Mouse (Mus musculus) limb, embryonic 13.5 days (tissue): ENCODE data around the gene Exosc9. TPM values are rescaled to one million over a fixed set of nuclear protein-coding genes. Genes with fewer than 3 reads are reported as not detected.
"Not testable (repeated sequence)": the region's sequence is repeated elsewhere in the genome, so short reads cannot be mapped to it uniquely, and the experiment has no call there.

Experiments
- ATAC-seq: fragments of 200-750 bp; cut with Nextera tagmentation; 2 replicates; pipeline ENCODE4 v1.8.0; 2017; ENCODE audit warnings: low read depth, moderate number of reproducible peaks, moderate TSS enrichment; ENCODE audit not compliant: low FRiP score
- H3K27ac ChIP-seq: fragments of 300-500 bp; sonication (generic); 2 replicates; pipeline ENCODE4 v1.5.1; 2015; ENCODE audit warnings: inconsistent platforms, mild to moderate bottlenecking, moderate library complexity
- H3K27me3 ChIP-seq: fragments of 300-500 bp; sonication (generic); 2 replicates; pipeline ENCODE4 v1.6.1; 2015; ENCODE audit warnings: mild to moderate bottlenecking, inconsistent platforms
- H3K36me3 ChIP-seq: fragments of 300-500 bp; sonication (generic); 2 replicates; pipeline ENCODE4 v1.6.1; 2015; ENCODE audit warnings: inconsistent platforms, mild to moderate bottlenecking, moderate library complexity
- H3K4me1 ChIP-seq: fragments of 300-500 bp; sonication (generic); 2 replicates; pipeline ENCODE4 v1.6.1; 2015; ENCODE audit warnings: inconsistent platforms
- H3K4me2 ChIP-seq: fragments of 300-500 bp; sonication (generic); replicated peaks from 2 replicates; pipeline ENCODE4 v1.6.1; 2015; ENCODE audit warnings: inconsistent platforms, mild to moderate bottlenecking, moderate library complexity
- H3K4me3 ChIP-seq: fragments of 300-500 bp; sonication (generic); 2 replicates; pipeline ENCODE4 v1.5.1; 2015; ENCODE audit warnings: moderate library complexity, mild to moderate bottlenecking, inconsistent platforms
- H3K9ac ChIP-seq: fragments of 300-500 bp; sonication (generic); 2 replicates; pipeline ENCODE4 v1.6.1; 2015; ENCODE audit warnings: mild to moderate bottlenecking, inconsistent platforms
- H3K9me3 ChIP-seq: fragments of 300-500 bp; sonication (generic); 2 replicates; pipeline ENCODE4 v1.6.1; 2016; ENCODE audit warnings: inconsistent platforms
- WGBS: fragments of 180-500 bp; shearing (Covaris S2); methylation state at CpG from one replicate; pipeline ENCODE4 v1.1.7; 2015; 5-methylcytosine and 5-hydroxymethylcytosine counted together
- polyA plus RNA-seq: library from polyadenylated mRNA; unstranded; fragments of >200 nt; fragmentation: Nextera tagmentation; extraction: Ambion mirVana; gene quantifications from 2 replicates; pipeline ENCODE4 v1.2.1, GENCODE M21; 2015

The Exosc9 gene
- polyA plus RNA-seq, 1 experiment from 2014 or later = 69.9 TPM

DNA sequence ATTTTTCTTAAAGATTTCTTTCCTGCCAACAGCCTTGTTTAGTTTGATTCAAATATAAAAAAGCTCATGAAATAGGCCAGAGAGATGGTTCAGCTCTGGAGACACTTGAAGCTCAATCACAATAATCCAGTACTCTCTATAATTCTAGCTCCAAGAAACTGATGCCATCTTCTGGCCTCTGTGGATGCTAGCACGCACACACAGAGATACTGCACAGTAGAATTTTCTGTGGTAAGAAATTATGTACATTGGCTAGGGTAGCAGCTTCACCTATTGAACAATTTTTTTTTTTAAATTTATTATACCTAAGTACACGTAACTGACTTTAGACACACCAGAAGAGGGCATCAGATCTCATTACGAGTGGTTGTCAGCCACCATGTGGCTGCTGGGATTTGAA lies 11.3 kb downstream of the Exosc9 start:
- peaks cover 83% of the 10 kb centered on the region for H3K36me3 ChIP-seq
- no peak overlapping the region for H3K4me2 ChIP-seq
- H3K4me3 ChIP-seq = no peak overlapping the region
- no peak for ATAC-seq
- no peaks in the 10 kb centered on the region for H3K4me1 ChIP-seq
- 93% methylated on average over 3 of the region's 3 CpGs for WGBS
- H3K9ac ChIP-seq = no peak overlapping the region
- H3K27me3 ChIP-seq = no peaks in the 10 kb centered on the region
- no peaks in the 10 kb centered on the region for H3K9me3 ChIP-seq
- no peak overlapping the region for H3K27ac ChIP-seq

- no peak for ATAC-seq
- H3K4me1 ChIP-seq = peaks cover 21% of the 10 kb centered on the region
- peak overlapping the region; percentile 48 for H3K9ac ChIP-seq
- peak overlapping the region; percentile 71 for H3K4me3 ChIP-seq
- H3K36me3 ChIP-seq = peaks cover 50% of the 10 kb centered on the region
- no peak overlapping the region for H3K27ac ChIP-seq
- WGBS = 85% methylated on average over 5 of the region's 5 CpGs
- H3K4me2 ChIP-seq = peak overlapping the region; percentile 94
- H3K27me3 ChIP-seq = no peaks in the 10 kb centered on the region
- no peaks in the 10 kb centered on the region for H3K9me3 ChIP-seq
These were observed 17.4 kb downstream of the Exosc9 start for GRCm38 (mm10) chr3:36569836-36570235.

DNA sequence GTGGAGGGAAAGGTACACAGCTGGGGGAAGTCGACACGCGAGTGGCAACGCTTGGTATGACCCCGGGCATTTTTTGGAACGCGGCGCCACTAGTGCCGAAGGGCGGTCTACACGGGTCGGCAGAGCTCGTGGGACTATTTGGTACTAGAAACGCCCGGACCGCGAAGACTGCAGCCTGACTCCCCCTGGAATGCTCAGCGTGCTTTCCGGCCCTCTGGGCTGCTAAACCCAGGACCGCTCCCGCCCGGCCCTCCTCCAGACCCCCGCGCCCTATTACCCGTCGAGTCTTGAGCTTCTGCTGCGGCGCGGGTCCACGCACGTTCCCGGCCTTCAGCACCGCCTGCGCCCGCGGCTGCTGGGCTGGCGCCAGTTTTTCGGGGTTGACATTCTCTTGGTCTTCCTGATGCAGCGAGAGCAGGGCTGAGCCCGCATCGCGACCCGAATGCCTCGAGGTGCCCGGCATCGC lies 19.0 kb downstream of the Exosc9 start:
- Histone ChIP-seq H3K27me3 (no peaks in the 10 kb centered on the region), H3K36me3 (peaks cover 37% of the 10 kb centered on the region), H3K4me3 (peak overlapping the region; percentile 71), H3K9ac (peak overlapping the region; percentile 88), H3K27ac (peak overlapping the region; percentile 72), H3K4me2 (peak overlapping the region; percentile 94), H3K9me3 (no peaks in the 10 kb centered on the region), H3K4me1 (peaks cover 21% of the 10 kb centered on the region)
- under 1% methylated on average over 46 of the region's 46 CpGs for WGBS
- peak; percentile 26 for ATAC-seq

DNA sequence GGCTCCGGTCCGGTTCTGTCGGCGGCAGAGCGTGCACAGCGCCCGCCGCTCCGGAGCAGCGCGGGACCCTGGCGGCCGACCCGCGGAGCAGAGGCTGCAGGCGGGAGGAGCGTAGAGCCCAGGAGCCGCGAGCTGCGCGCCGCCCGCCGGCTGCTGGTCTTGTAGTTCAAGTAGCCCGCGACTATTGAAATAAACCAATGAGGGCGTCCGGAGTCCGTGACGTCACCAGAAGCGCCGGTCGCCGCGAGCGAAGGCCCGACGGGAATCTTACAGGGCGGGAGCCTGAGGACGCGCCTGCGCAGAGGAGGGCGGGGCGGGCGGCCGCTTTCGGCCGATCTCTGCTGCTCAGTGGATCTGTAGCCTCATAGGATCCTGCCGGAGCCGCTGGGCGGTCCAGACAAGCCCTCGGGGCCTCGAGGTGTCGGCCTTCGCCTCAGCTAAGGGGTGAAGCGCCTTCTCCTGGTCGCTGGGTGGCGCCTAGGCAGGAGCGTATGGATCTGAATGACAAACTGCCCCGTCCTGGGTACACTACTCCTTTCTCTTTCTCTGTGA lies 19.5 kb downstream of the Exosc9 start, which contains the start of gene Ccna2:
Gene Ccna2, minus strand, starts transcription at position 324 of the 552 bp plus-strand sequence.
- WGBS = under 1% methylated on average over 60 of the region's 60 CpGs
- H3K4me2 ChIP-seq = peak within 1 kb of the TSS; percentile 94

GRCm38 (mm10) chr3:36598811-36599210 lies 46.4 kb downstream of the Exosc9 start:
- peaks cover 9% of the 10 kb centered on the region; the same call in 1 of the 2 replicates for H3K36me3 ChIP-seq
- H3K4me1 ChIP-seq = peaks cover 2% of the 10 kb centered on the region; the same call in 1 of the 2 replicates
- no peak overlapping the region for H3K4me2 ChIP-seq
- 68% methylated on average over 3 of the region's 3 CpGs for WGBS
- no peak for ATAC-seq
- H3K9ac ChIP-seq = no peak overlapping the region
- no peak overlapping the region for H3K4me3 ChIP-seq
- H3K27ac ChIP-seq = no peak overlapping the region
- no peaks in the 10 kb centered on the region for H3K9me3 ChIP-seq
- no peaks in the 10 kb centered on the region for H3K27me3 ChIP-seq

More for the DNA sequence above, 19.5 kb downstream of the Exosc9 start, which contains the start of gene Ccna2:
- H3K9ac ChIP-seq = peak within 1 kb of the TSS; percentile 88
- H3K9me3 ChIP-seq = no peaks in the 10 kb centered on the region
- H3K27ac ChIP-seq = peak within 1 kb of the TSS; percentile 82
- H3K36me3 ChIP-seq = peaks cover 32% of the 10 kb centered on the region
- peak within 1 kb of the TSS; percentile 71 for H3K4me3 ChIP-seq
- peak; percentile 100 for ATAC-seq
- peaks cover 21% of the 10 kb centered on the region for H3K4me1 ChIP-seq
- H3K27me3 ChIP-seq = no peaks in the 10 kb centered on the region

DNA sequence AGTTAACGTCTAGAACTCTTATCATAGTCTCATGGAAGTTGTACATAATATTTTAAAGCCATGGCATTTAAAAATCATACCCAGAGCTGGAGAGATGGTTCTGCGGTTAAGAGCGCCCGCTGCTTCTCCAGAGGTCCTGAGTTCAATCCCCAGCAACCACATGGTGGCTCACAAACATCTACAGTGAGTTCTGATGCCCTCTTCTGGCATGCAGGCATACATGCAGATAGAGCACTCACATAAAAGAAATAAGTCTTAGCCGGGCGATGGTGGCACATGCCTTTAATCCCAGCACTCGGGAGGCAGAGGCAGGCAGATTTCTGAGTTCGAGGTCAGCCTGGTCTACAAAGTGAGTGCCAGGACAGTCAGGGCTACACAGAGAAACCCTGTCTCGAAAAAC lies 47.4 kb downstream of the Exosc9 start:
- not testable (repeated sequence) for H3K27me3 ChIP-seq, ATAC-seq, H3K36me3 ChIP-seq, H3K27ac ChIP-seq, H3K4me3 ChIP-seq, H3K9me3 ChIP-seq, H3K9ac ChIP-seq, H3K4me1 ChIP-seq, H3K4me2 ChIP-seq
- 88% methylated on average over 9 of the region's 9 CpGs for WGBS

GRCm38 (mm10) chr3:36605894-36606783 lies 53.7 kb downstream of the Exosc9 start:
- Histone ChIP-seq H3K4me3 (no peak overlapping the region), H3K9me3 (no peaks in the 10 kb centered on the region), H3K27ac (no peak overlapping the region), H3K4me2 (no peak overlapping the region), H3K9ac (no peak overlapping the region), H3K36me3 (peaks cover 3% of the 10 kb centered on the region; the same call in 1 of the 2 replicates), H3K27me3 (no peaks in the 10 kb centered on the region), H3K4me1 (no peaks in the 10 kb centered on the region)
- ATAC-seq = no peak
- 84% methylated on average over 7 of the region's 7 CpGs for WGBS

DNA sequence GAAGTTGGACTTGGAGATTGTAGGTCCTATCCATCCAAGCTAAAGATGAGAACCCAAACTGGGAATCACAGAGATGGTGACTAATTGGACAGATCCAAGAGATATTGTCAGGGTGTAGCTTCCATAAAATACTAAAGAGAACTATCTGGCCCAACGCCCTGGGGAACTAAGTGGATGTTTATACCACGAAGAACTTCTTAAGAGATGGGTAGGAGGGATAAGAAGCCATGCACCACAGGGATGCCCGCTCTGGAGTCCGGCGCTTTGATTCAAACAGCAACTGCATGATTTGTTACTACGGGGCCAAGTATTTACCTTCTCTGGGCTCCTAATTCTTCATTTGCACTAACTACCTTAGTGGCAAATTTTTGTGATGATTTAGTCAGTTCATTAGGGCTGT lies 60.3 kb downstream of the Exosc9 start:
- Histone ChIP-seq H3K36me3 (no peaks in the 10 kb centered on the region), H3K9ac (peak overlapping the region; percentile 73), H3K27ac (no peak overlapping the region), H3K27me3 (no peaks in the 10 kb centered on the region), H3K4me2 (peak overlapping the region; percentile 69), H3K4me3 (peak overlapping the region; percentile 55), H3K9me3 (no peaks in the 10 kb centered on the region), H3K4me1 (peaks cover 9% of the 10 kb centered on the region; the same call in 1 of the 2 replicates)
- peak; percentile 28; the same call in 1 of the 2 replicates for ATAC-seq
- 4% methylated on average over 6 of the region's 6 CpGs for WGBS

DNA sequence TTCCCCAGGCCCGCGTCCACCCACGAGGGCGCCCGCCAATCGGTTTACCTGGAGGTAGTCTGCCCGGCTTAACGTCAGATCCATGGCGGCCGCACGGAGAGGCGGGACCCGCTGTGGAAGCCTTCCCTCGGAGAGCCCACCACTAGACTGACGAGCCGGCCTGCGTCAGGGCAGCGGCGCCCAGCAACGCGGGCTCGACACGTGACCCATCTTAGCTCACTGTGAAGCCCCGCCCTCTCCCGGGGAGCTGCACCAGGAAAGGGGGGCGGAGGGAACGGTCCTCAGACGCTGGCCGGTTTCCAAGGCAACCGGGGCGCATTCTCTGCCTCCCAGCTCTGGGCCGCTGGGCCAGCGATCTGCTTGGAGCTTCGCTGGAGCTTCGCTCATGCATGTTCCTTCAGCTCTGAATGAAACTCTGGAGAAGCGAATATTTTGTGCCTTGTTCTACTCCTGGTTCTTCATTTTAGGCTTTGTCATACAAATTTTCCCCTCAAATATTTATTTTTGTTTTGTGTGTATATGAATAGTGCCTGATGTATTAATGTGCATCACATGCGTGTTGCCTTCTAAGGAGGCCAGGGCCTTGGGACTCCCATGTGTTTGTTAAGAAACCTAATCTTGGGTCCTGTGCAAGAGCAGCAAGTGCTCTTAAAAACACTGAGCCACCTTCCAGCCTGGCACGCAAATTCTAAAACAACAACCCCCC lies 60.9 kb downstream of the Exosc9 start, which contains the start of gene Bbs7:
Gene Bbs7, minus strand, starts transcription at position 276 of the 706 bp plus-strand sequence.
- H3K4me3 ChIP-seq = peak within 1 kb of the TSS; percentile 55
- no peak within 1 kb of the TSS for H3K27ac ChIP-seq
- no peaks in the 10 kb centered on the region for H3K36me3 ChIP-seq
- 3% methylated on average over 38 of the region's 38 CpGs for whole genome bisulfite sequencing
- peaks cover 9% of the 10 kb centered on the region; the same call in 1 of the 2 replicates for H3K4me1 ChIP-seq
- ATAC-seq = peak; percentile 100
- H3K9me3 ChIP-seq = no peaks in the 10 kb centered on the region
- peak within 1 kb of the TSS; percentile 69 for H3K4me2 ChIP-seq
- H3K9ac ChIP-seq = peak within 1 kb of the TSS; percentile 73
- no peaks in the 10 kb centered on the region for H3K27me3 ChIP-seq

DNA sequence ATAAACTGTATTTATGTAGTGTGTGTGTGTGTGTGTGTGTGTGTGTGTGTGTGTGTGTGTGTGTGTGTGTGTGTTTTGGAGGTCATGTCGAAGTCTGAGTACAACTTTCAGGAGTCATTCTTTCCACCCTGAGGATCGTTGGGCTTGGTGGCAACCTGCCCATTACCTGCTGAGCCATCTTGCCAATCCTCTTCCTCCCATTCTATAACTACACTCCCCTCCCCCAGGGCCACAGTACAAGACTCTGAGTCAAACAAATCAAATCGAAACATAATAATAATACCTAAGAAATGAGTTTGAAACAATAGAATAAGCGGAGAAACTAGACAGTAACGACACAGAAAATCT lies 61.5 kb downstream of the Exosc9 start:
- Histone ChIP-seq H3K4me1 (peaks cover 9% of the 10 kb centered on the region; the same call in 1 of the 2 replicates), H3K27ac (no peak overlapping the region), H3K27me3 (no peaks in the 10 kb centered on the region), H3K4me3 (no peak overlapping the region), H3K9ac (no peak overlapping the region), H3K36me3 (no peaks in the 10 kb centered on the region), H3K9me3 (no peaks in the 10 kb centered on the region), H3K4me2 (peak overlapping the region; percentile 69)
- no peak for ATAC-seq
- 71% methylated on average over 4 of the region's 5 CpGs for WGBS
